Mouse (Mus musculus): ENCODE measurements around the gene Ssr1. TPM values are rescaled to one million over a fixed set of nuclear protein-coding genes. Genes with fewer than 3 reads are reported as not detected.
A peak's percentile ranks its signal among the peaks of the same experiment; 100 is the strongest.

Gene Ssr1
- total and polyA plus RNA-seq, 2 experiments from 2014 or later, result 16.6 to 50.7 TPM

DNA sequence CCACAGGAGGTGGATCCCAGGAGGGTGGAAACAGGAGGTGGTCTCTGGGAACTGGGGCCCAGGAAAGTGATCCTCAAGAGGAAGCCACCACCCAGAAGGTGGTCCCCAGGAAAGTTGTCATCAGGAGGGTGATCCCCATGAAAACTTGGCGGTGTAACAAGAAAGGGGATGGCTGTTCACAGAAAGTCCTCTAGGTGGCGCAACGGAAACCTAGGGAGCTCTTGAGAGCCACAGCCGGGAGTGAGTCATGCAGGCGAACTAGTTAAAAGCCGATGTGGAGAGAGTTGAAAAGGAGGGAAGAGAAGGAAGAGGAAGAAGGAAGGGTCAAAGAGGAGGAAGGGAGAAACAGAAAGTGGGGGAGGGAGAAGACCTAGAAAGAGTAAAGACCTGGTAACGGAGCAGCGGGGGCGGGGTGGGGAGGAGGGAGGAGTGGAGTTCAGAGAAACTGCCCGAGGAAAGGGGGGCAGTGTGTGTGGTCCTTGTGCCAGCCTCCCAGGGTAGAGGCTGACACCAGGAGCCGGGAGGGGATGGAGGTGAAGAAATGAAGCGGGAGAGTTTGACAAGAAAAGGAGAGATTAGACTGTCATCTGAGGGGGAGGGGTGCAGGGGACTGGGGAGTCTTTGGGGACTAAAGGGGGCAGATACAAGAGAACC lies 30.5 kb downstream of the Ssr1 start:
- Histone ChIP-seq H3K36me3 (replicated peaks; ENCODE audit: control insufficient read depth, insufficient read depth, low read length) (no peaks in the 10 kb centered on the region), H3K4me3 (ENCODE audit: low read depth, low read length) (peak overlapping the region; percentile 52), H3K27me3 (ENCODE audit: control insufficient read depth, insufficient read depth, low read length) (no peaks in the 10 kb centered on the region), H3K27ac (ENCODE audit: low read depth) (no peak overlapping the region), H3K4me1 (ENCODE audit: control insufficient read depth, insufficient read depth) (peaks cover 12% of the 10 kb centered on the region), H3K9me3 (replicated peaks; ENCODE audit: control insufficient read depth, low read length) (no peaks in the 10 kb centered on the region), H3K9ac (replicated peaks; ENCODE audit: low read depth, low read length) (peak overlapping the region; percentile 56), H3K4me2 (ENCODE audit: low read depth, low read length) (peak overlapping the region; percentile 73)
- peak; percentile 85 for TF ChIP-seq CTCF (IDR thresholded peaks at IDR 0.05; ENCODE audit: low read depth)
- no peak for TF ChIP-seq EP300 (IDR thresholded peaks at IDR 0.05; ENCODE audit: low read depth)
- peak; percentile 62 for ATAC-seq (ENCODE audit: insufficient read depth, low read depth)
- 2% methylated on average over 12 of the region's 12 CpGs for WGBS
- DNase-seq (ENCODE audit: low spot score), result peak; percentile 93

DNA sequence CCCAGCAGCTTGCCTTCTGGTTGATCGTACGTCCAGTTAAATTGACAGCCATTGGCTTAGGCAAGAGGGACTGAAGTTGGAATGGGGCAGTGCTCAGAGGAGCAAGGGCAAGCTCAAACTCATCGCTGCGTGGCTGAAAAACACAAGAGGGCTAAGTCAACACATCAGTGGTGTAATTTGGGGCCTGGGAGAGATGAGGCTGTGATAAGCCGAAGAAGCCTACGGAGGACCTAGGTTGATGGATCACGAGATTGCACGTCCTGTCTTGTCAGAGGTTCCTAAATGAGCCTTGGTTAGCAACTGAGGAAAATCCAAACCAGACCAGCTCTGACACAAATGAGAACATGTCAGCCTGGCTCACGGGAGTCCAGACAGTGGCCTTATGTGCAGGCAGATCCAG lies 31.5 kb downstream of the Ssr1 start:
- Histone ChIP-seq H3K27me3 (ENCODE audit: control insufficient read depth, insufficient read depth, low read length) (no peaks in the 10 kb centered on the region), H3K9ac (replicated peaks; ENCODE audit: low read depth, low read length) (no peak overlapping the region), H3K4me2 (ENCODE audit: low read depth, low read length) (no peak overlapping the region), H3K36me3 (replicated peaks; ENCODE audit: control insufficient read depth, insufficient read depth, low read length) (no peaks in the 10 kb centered on the region), H3K4me3 (ENCODE audit: low read depth, low read length) (no peak overlapping the region), H3K4me1 (ENCODE audit: control insufficient read depth, insufficient read depth) (peaks cover 12% of the 10 kb centered on the region), H3K9me3 (replicated peaks; ENCODE audit: control insufficient read depth, low read length) (no peaks in the 10 kb centered on the region), H3K27ac (ENCODE audit: low read depth) (no peak overlapping the region)
- no peak for ATAC-seq (ENCODE audit: insufficient read depth, low read depth)
- TF ChIP-seq EP300 (IDR thresholded peaks at IDR 0.05; ENCODE audit: low read depth), result no peak
- no peak for TF ChIP-seq CTCF (IDR thresholded peaks at IDR 0.05; ENCODE audit: low read depth)
- no peak for DNase-seq (ENCODE audit: low spot score)
- 83% methylated on average over 9 of the region's 9 CpGs for WGBS

DNA sequence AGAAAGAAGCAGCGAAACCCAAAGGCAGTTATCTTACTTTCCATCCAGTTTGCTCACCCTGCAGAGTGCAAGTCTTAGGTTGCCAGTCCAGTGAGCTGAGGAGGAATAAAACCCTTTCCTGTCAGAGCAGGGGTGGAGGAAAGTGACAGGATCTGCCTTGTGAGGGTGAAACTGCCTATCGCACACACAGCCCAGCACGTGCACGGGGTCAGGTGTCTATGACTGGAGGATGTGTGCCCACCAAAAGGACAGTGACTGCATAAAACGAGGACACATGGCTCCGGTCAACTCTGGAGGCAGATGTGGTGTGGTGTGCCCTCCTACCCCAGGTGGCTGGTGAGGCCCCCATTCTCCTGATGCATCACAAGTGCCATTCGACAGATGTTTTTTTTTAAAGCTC lies 34.1 kb downstream of the Ssr1 start:
- 79% methylated on average over 7 of the region's 7 CpGs for WGBS
- Histone ChIP-seq H3K9ac (replicated peaks; ENCODE audit: low read depth, low read length) (no peak overlapping the region), H3K9me3 (replicated peaks; ENCODE audit: control insufficient read depth, low read length) (no peaks in the 10 kb centered on the region), H3K36me3 (replicated peaks; ENCODE audit: control insufficient read depth, insufficient read depth, low read length) (no peaks in the 10 kb centered on the region), H3K4me1 (ENCODE audit: control insufficient read depth, insufficient read depth) (peaks cover 12% of the 10 kb centered on the region), H3K27ac (ENCODE audit: low read depth) (no peak overlapping the region), H3K4me3 (ENCODE audit: low read depth, low read length) (no peak overlapping the region), H3K27me3 (ENCODE audit: control insufficient read depth, insufficient read depth, low read length) (no peaks in the 10 kb centered on the region), H3K4me2 (ENCODE audit: low read depth, low read length) (no peak overlapping the region)
- no peak for ATAC-seq (ENCODE audit: insufficient read depth, low read depth)
- TF ChIP-seq EP300 (IDR thresholded peaks at IDR 0.05; ENCODE audit: low read depth) (no peak), CTCF (IDR thresholded peaks at IDR 0.05; ENCODE audit: low read depth) (no peak)
- no peak for DNase-seq (ENCODE audit: low spot score)

GRCm38 (mm10) chr13:37959239-37959907 lies 34.6 kb downstream of the Ssr1 start:
- DNase-seq (ENCODE audit: low spot score) (no peak), ATAC-seq (ENCODE audit: insufficient read depth, low read depth) (peak; percentile 21; the same call in 1 of the 2 replicates)
- TF ChIP-seq CTCF (IDR thresholded peaks at IDR 0.05; ENCODE audit: low read depth) (no peak), EP300 (IDR thresholded peaks at IDR 0.05; ENCODE audit: low read depth) (no peak)
- Histone ChIP-seq H3K9ac (replicated peaks; ENCODE audit: low read depth, low read length) (no peak overlapping the region), H3K4me2 (ENCODE audit: low read depth, low read length) (no peak overlapping the region), H3K36me3 (replicated peaks; ENCODE audit: control insufficient read depth, insufficient read depth, low read length) (no peaks in the 10 kb centered on the region), H3K4me3 (ENCODE audit: low read depth, low read length) (no peak overlapping the region), H3K4me1 (ENCODE audit: control insufficient read depth, insufficient read depth) (peaks cover 12% of the 10 kb centered on the region), H3K9me3 (replicated peaks; ENCODE audit: control insufficient read depth, low read length) (no peaks in the 10 kb centered on the region), H3K27me3 (ENCODE audit: control insufficient read depth, insufficient read depth, low read length) (no peaks in the 10 kb centered on the region), H3K27ac (ENCODE audit: low read depth) (no peak overlapping the region)
- WGBS, result 67% methylated on average over 15 of the region's 15 CpGs

- Histone ChIP-seq H3K27me3 (ENCODE audit: control insufficient read depth, insufficient read depth, low read length) (no peaks in the 10 kb centered on the region), H3K4me3 (ENCODE audit: low read depth, low read length) (no peak overlapping the region), H3K4me1 (ENCODE audit: control insufficient read depth, insufficient read depth) (peaks cover 5% of the 10 kb centered on the region; the same call in 1 of the 2 replicates), H3K36me3 (replicated peaks; ENCODE audit: control insufficient read depth, insufficient read depth, low read length) (no peaks in the 10 kb centered on the region), H3K9me3 (replicated peaks; ENCODE audit: control insufficient read depth, low read length) (no peaks in the 10 kb centered on the region), H3K4me2 (ENCODE audit: low read depth, low read length) (no peak overlapping the region), H3K27ac (ENCODE audit: low read depth) (no peak overlapping the region), H3K9ac (replicated peaks; ENCODE audit: low read depth, low read length) (no peak overlapping the region)
- TF ChIP-seq CTCF (IDR thresholded peaks at IDR 0.05; ENCODE audit: low read depth) (no peak), EP300 (IDR thresholded peaks at IDR 0.05; ENCODE audit: low read depth) (no peak)
- WGBS, result 65% methylated on average over 18 of the region's 18 CpGs
- ATAC-seq (ENCODE audit: insufficient read depth, low read depth) (no peak), DNase-seq (ENCODE audit: low spot score) (no peak)
Measured at GRCm38 (mm10) chr13:37958498-37959238, 35.3 kb downstream of the Ssr1 start.

Data from heart, postnatal 0 days (tissue).